Mouse (Mus musculus) thymus, postnatal 25 days (tissue): ENCODE data around the gene Acnat1.
"Not testable (repeated sequence)": the region's sequence is repeated elsewhere in the genome, so short reads cannot be mapped to it uniquely, and the experiment has no call there.

Experiments
- DNase-seq: peaks from one replicate; pipeline ENCODE4 v3.0.0; 2022

The Acnat1 gene

GRCm38 (mm10) chr4:49473435-49474100, at the start of gene Acnat1:
TSS of gene Acnat1 (minus strand) at chr4:49473912.
- DNase-seq: no peak

GRCm38 (mm10) chr4:49522576-49522975, 48.9 kb upstream of the Acnat1 start:
- no peak for DNase-seq

- no peak for DNase-seq
These were observed 47.6 kb upstream of the Acnat1 start for GRCm38 (mm10) chr4:49521346-49521745.

- DNase-seq: peak; percentile 91
These were observed 47.0 kb upstream of the Acnat1 start, which contains the start of the genes Mrpl50 and Zfp189 for GRCm38 (mm10) chr4:49520572-49521340. TSS of gene Mrpl50 (minus strand) at chr4:49521093. TSS of gene Zfp189 (plus strand) at chr4:49521176.

GRCm38 (mm10) chr4:49519476-49519875, 45.8 kb upstream of the Acnat1 start:
- no peak for DNase-seq

GRCm38 (mm10) chr4:49514441-49514840, 40.7 kb upstream of the Acnat1 start:
- DNase-seq: no peak

GRCm38 (mm10) chr4:49512636-49513035, 38.9 kb upstream of the Acnat1 start:
- DNase-seq: no peak

- DNase-seq: not testable (repeated sequence)
These were observed 36.6 kb upstream of the Acnat1 start for GRCm38 (mm10) chr4:49510236-49510835.

- DNase-seq: no peak
These were observed 35.5 kb upstream of the Acnat1 start for GRCm38 (mm10) chr4:49509183-49509582.

GRCm38 (mm10) chr4:49506386-49506785, 32.7 kb upstream of the Acnat1 start, which contains the start of gene Baat:
TSS of gene Baat (minus strand) at chr4:49506557.
- DNase-seq: no peak

- DNase-seq: no peak
These were observed 29.9 kb upstream of the Acnat1 start for GRCm38 (mm10) chr4:49503563-49503962.

GRCm38 (mm10) chr4:49485934-49486650, 12.4 kb upstream of the Acnat1 start:
- DNase-seq: not testable (repeated sequence)

- no peak for DNase-seq
These were observed 11.7 kb upstream of the Acnat1 start for GRCm38 (mm10) chr4:49485442-49485841.

- peak; percentile 33 for DNase-seq
These were observed 7.2 kb upstream of the Acnat1 start for GRCm38 (mm10) chr4:49480896-49481295.

- peak; percentile 2 for DNase-seq
These were observed 6.5 kb upstream of the Acnat1 start for GRCm38 (mm10) chr4:49480104-49480760.

- DNase-seq: not testable (repeated sequence)
These were observed 5.3 kb upstream of the Acnat1 start for GRCm38 (mm10) chr4:49479035-49479434.

GRCm38 (mm10) chr4:49478118-49478877, 4.6 kb upstream of the Acnat1 start:
- DNase-seq: peak; percentile 44

- no peak for DNase-seq
These were observed 871 bp upstream of the Acnat1 start for GRCm38 (mm10) chr4:49474583-49474982.

GRCm38 (mm10) chr4:49469435-49470151, 4.1 kb downstream of the Acnat1 start:
- no peak for DNase-seq

- DNase-seq: no peak
These were observed 6.4 kb downstream of the Acnat1 start for GRCm38 (mm10) chr4:49467360-49467759.

- no peak for DNase-seq
These were observed 17.5 kb downstream of the Acnat1 start for GRCm38 (mm10) chr4:49456171-49456570.
